15 mouse cellular contexts compared by ENCODE assay signal in the genomic region with DNA sequence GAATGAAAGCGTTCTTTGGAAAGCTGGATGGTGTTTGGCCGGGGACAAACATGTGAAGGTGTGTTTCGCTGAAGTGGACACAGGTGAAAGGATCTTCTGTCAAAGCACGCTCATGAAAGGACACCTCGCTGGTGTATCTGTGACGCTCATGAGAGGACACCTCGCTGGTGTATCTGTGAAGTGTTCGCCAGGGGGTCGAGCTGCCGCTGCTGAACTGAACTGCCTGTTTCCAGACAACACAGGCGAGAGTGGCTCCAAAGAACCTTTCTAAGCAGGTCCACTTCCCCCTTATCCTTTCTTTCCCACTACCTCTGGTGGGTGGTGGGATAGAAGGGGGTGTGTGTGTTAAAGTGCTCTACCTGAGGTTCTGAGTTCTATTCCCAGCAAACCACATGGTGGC.
"Had no signal": no experiment of that assay in that cellular context is flagged by ENCODE, and none has a peak within 500 bp of the region (broad histone marks: within the 10 kb centered on the region; RNA-seq: fewer than 3 reads in every experiment).

No protein-coding gene starts in this region.

- DNase-seq: retina, postnatal 1 day; right cerebral cortex, adult 18-20 months; right cerebral cortex, postnatal 14 days; right cerebral cortex, postnatal 25 days; right cerebral cortex, postnatal 4 days; spleen, adult 18-20 months; thymus, adult 18-20 months; thymus, adult 2 months; thymus, postnatal 14 days; thymus, postnatal 25 days; thymus, postnatal 36 days; thymus, postnatal 4 days had no signal

- H3K9ac ChIP-seq: neural tube, embryonic 13.5 days; neural tube, embryonic 15.5 days; stomach, embryonic 15.5 days had no signal

- H3K9me3 ChIP-seq: neural tube, embryonic 13.5 days; neural tube, embryonic 15.5 days; stomach, embryonic 15.5 days had no signal

- H3K4me2 ChIP-seq: neural tube, embryonic 13.5 days; neural tube, embryonic 15.5 days; stomach, embryonic 15.5 days had no signal

- H3K36me3 ChIP-seq: neural tube, embryonic 13.5 days; neural tube, embryonic 15.5 days; stomach, embryonic 15.5 days had no signal

- H3K27ac ChIP-seq: neural tube, embryonic 13.5 days; neural tube, embryonic 15.5 days; stomach, embryonic 15.5 days had no signal

- H3K4me3 ChIP-seq: neural tube, embryonic 13.5 days; neural tube, embryonic 15.5 days; stomach, embryonic 15.5 days had no signal

- H3K27me3 ChIP-seq: stomach, embryonic 15.5 days had no signal
